Mouse (Mus musculus) cerebellum, adult 18-20 months (tissue): ENCODE data around the gene Atat1.

Experiments used
- DNase-seq, 2 experiments: peaks; one replicate each; pipeline ENCODE4 v3.0.0; 2021

Gene Atat1

GRCm38 (mm10) chr17:35917143-35917462 is 7.2 kb upstream of the Atat1 start:
- peak in 1 of 2 experiments; percentile 43 for DNase-seq

DNA sequence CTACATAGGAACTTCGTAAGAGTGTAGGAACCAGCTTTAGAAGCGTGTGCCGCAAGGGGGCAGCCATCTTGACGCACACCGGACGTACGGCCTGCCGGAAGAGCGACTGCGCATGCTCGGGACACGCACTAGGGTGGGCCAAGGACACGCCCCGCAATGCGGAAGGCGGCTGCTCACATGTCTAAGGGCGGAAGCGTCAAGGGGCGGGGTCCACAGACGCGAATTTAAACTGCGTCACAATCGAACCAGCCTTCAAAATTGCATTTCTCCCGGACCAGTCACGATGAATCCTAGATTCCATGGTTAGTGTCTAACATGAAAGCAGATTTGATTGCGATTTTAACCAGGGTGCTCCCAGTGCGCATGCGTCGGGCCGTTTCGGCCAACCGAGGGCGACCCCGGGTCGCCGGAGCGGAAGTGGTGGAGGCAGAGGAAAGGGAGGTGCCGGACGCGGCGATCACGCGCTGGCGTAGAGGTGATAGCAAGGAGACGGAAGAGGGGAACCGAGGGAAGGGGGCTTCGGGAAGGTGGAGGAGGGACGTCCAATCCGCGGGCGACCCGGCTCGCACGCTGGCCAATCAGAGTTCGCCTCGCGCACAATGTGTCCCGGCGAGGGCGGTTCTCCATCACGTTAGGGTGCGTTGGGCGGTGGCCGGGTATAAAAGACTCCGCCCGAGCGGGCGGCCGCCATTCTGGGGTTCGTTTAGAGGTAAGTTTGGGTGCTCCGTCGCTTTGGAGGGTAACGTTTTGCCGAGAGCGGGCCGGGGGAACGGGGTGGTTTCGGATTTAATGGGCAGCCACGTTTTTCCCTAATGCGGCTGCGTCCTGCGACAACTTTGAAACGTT is 6.6 kb upstream of the Atat1 start, which contains the start of the genes Mrps18b and Ppp1r10:
TSS of gene Mrps18b (minus strand) at position 93 of the 846 bp plus-strand sequence.
TSS of gene Ppp1r10 (plus strand) at position 138 of the 846 bp plus-strand sequence.
- DNase-seq = peak; percentile 98 to 100

GRCm38 (mm10) chr17:35915538-35916296 is 5.8 kb upstream of the Atat1 start:
- DNase-seq = no peak

- DNase-seq = no peak
Measured at GRCm38 (mm10) chr17:35914975-35915374, 5.1 kb upstream of the Atat1 start.

GRCm38 (mm10) chr17:35909186-35909918 is 523 bp downstream of the Atat1 start:
- DNase-seq = peak in 1 of 2 experiments; percentile 31

DNA sequence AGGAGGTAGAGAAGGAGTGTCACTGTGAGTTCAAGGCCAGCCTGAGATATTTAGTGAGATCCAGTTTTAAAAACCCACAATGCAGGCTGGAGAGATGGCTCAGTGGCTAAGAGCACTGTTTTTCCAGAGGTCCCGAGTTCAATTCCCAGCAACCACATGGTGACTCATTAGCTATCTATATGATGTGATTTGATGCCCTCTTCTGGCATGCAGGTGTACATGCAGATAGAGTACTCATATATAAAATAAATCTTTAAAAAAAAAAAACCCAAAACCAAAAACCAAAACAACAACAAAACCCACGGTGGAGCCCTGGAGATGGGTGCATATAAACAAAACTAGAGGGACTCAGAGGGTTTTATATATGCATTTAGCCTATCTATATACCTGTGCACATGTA is 2.3 kb downstream of the Atat1 start:
- no peak for DNase-seq

- no peak for DNase-seq
Measured at GRCm38 (mm10) chr17:35905587-35905986, 4.3 kb downstream of the Atat1 start.

DNA sequence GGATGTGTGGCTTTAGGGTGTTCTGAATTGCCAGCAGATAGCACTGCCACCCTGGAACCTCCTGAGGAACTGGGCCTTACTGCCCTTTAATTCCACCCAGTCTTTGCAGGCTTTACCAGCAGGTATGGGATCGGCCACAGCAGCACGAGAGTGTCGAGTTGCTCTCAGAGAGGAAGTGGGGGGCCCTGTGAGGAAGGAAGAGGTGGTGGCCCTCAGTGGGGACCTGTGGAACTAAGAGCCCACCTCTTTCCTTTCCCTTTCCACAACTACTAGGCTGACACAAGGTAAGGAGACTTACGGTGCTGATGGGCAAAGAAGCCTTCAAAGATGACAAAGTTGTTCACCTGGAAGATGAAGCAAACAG is 5.9 kb downstream of the Atat1 start:
- DNase-seq = no peak

DNA sequence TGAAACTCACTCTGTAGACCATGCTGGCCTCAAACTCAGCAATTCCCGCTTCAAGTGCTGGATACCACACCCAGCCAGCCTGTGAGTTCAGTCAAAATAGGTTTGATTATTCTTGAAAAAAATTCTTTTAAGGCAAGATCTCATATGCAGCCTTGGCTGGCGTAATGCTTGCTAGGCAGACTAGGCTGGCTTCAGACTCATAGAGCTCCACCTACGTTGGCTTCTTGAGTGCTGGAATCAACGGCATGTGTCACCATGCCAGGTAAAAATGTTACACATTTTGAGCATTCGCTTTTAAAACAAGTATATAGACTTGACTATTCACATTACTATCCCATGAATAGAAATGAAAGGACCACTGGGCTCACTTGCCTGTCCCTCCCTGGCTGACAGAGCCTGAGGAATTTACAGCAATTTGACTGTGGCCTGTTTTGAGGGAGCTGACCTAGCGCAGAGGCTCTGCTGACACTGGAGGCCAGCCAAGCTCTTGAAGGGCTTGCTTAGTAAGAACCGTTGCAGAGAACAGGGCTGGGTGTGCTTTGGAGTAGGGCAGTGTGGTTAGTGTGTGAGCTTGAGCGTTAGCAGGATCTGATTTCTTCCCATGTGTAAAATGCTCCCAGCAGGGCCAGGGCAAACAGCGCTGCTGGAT is 6.4 kb downstream of the Atat1 start:
- DNase-seq = no peak

- DNase-seq = no peak
Measured at GRCm38 (mm10) chr17:35900636-35901035, 9.2 kb downstream of the Atat1 start.

DNA sequence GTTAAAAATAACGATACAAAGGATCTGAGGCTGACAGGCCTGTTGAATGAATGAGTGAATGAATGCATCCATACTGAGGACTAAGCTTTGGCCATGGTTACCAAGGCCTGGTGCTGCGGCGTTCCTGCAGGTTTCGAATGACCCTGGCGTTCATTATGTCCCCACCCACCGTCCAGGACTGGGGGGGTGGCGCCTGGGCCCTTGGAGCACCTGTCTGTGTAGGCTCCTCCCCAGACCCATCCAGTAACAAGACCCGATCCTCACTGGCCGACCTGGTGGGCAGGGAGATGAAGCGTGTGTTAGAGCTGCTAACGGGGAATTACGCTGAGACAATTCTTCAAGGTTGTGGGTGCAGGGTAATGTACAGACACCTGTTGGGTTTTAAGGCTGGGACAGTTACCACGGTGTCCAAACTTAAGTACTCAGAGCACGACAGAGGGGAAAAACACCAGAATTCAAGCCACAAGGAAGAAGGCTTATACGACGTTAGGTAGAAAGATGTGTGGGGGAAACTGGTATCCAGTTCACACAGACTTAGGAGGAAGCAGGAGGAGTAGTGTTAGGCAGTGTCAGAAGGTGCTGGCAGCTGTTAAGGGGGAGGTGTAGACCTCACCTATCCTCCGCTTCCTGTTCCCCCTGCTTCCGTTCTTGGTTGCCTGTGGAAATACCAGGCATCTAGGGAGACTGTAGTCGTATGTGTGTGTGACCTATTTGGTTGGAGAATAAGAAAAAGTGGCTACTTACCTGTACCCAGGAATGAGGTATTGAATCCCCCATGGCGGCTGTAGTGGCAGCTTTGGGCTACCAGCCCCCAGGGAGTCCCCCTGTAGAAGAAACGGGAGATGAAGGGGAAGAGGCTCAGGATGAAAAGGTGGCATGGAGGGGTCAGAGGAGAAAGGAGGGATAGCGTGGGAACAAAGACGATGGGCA is 12.0 kb downstream of the Atat1 start:
- DNase-seq = peak; percentile 41 to 51

- peak; percentile 89 to 97 for DNase-seq
Measured at GRCm38 (mm10) chr17:35896781-35897643, 12.9 kb downstream of the Atat1 start, which contains the start of gene 2310061I04Rik. 2310061I04Rik (minus strand) TSS chr17:35897431.

GRCm38 (mm10) chr17:35887725-35888124 is 22.1 kb downstream of the Atat1 start:
- no peak for DNase-seq

- no peak for DNase-seq
Measured at GRCm38 (mm10) chr17:35883777-35884176, 26.1 kb downstream of the Atat1 start.

- no peak for DNase-seq
Measured at GRCm38 (mm10) chr17:35882924-35883323, 27.0 kb downstream of the Atat1 start.

DNA sequence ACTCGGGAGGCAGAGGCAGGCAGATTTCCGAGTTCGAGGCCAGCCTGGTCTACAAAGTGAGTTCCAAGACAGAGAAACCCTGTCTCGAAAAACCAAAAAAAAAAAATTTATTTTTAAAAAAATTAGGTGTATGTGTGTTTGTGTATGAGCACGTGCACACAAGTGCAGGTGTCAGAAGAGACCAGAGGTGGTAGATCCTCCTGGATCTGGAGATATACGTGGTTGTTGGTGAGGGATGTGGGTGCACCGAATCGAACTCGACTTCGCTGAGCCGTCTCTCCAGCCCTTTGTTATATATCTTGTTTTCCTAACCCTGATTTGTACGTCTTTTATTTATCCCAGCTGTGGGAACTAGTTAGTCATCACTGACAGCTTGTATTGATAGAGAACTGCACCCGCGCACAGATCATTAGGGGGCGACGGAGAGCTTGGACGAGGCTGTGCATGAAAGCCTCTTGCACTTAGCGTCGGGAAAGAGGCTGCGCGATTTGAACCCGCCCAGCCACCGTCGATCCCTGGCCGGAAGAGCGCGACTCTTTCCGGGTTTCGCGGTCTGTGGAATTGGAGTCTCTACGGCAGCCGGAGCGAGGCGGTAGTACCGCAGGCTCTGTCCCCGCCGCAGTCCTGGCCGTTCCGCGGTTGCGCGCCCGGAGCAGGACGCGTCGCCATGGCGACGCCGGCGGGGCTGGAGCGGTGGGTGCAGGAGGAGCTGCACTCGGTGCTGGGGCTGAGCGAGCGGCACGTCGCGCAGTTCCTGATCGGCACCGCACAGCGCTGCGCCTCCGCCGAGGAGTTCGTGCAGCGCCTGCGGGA is 30.4 kb downstream of the Atat1 start, which contains the start of gene Dhx16:
TSS of gene Dhx16 (plus strand) at position 575 of the 813 bp plus-strand sequence.
- peak; percentile 97 to 98 for DNase-seq

DNA sequence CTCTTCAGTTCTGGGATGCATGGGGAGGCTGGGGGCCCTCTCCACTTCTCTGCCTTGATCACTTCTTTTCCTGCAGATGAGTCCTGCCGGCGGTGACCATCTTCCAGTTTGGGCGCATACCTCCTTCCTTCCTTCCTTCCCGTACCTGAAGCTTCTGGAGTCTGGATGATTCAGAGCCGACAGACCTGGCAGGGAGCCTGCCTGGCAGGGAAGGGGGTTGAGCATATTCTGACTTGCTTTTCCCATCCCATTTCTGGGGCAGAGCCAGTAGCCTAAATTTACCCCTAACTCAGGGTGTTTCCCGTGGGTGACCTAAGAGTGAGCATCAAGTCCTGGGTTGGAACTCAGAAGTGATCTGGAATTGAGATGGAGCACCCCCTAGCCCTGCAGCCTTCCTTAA is 35.2 kb downstream of the Atat1 start:
- no peak for DNase-seq

DNA sequence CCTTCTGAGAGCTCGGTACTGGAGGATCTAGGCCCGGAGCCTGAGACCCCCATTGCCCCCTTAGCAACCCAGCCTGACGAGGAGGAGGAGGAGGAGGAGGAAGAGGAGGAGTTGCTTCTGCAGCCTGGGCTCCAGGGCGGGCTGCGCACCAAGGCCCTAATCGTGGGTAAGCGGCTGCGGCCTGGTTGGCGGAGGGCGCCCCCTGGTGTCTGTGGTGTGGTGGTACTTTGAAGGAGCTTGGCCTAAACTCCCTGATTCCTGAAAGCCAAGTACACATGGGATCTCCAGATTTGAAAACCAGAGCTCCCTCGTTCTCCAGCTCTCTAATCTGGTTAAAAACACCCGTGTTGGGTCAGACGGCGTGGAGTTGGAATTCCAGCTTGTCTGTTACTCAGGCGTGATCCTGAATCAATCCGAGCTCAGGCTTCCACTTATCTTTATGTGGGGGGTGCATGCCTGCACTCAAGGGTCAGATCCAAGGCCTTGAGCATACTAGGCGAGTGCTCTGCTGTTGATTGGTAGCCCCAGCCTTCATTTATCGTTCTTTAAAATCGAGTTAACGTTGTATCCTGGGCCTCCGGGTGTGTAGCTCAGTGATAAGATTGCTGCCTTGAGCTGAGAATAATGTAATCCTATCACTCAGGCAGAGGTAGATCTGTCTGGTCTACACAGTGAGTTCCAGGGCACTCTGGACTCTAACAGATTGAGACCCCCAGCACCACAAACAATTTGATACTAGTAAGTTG is 35.9 kb downstream of the Atat1 start:
- DNase-seq = peak; percentile 88 to 93
